Mouse (Mus musculus): Measurements from ENCODE around the gene Ankrd66.
"Not testable (repeated sequence)": the region's sequence is repeated elsewhere in the genome, so short reads cannot be mapped to it uniquely, and the experiment has no call there.

The Ankrd66 gene

GRCm38 (mm10) chr17:43534362-43535222 is 8.8 kb downstream of the Ankrd66 start:
- DNase-seq, result peak in 1 of 2 experiments; percentile 14

- DNase-seq, result no peak
Measured at GRCm38 (mm10) chr17:43531192-43531591, 12.2 kb downstream of the Ankrd66 start.

- DNase-seq, result no peak
Measured at GRCm38 (mm10) chr17:43530507-43530906, 12.9 kb downstream of the Ankrd66 start.

- no peak for DNase-seq
Measured at GRCm38 (mm10) chr17:43520166-43520565, 23.3 kb downstream of the Ankrd66 start.

- DNase-seq, result peak; percentile 48 to 66
Measured at GRCm38 (mm10) chr17:43518644-43519409, 24.6 kb downstream of the Ankrd66 start.

- no peak for DNase-seq
Measured at GRCm38 (mm10) chr17:43510782-43511181, 32.7 kb downstream of the Ankrd66 start.

GRCm38 (mm10) chr17:43504594-43504934 is 38.9 kb downstream of the Ankrd66 start:
- DNase-seq, result no peak

GRCm38 (mm10) chr17:43503861-43504593 is 39.4 kb downstream of the Ankrd66 start:
- no peak for DNase-seq

- DNase-seq, result no peak
Measured at GRCm38 (mm10) chr17:43502592-43502991, 40.8 kb downstream of the Ankrd66 start, which contains the start of gene Mep1a. Mep1a (minus strand) TSS chr17:43502812.

- no peak for DNase-seq
Measured at GRCm38 (mm10) chr17:43501631-43502030, 41.8 kb downstream of the Ankrd66 start.

- DNase-seq, result no peak
Measured at GRCm38 (mm10) chr17:43501223-43501622, 42.2 kb downstream of the Ankrd66 start.

- DNase-seq, result no peak
Measured at GRCm38 (mm10) chr17:43500513-43500912, 42.9 kb downstream of the Ankrd66 start.

- no peak for DNase-seq
Measured at GRCm38 (mm10) chr17:43497521-43497920, 45.9 kb downstream of the Ankrd66 start.

- DNase-seq, result no peak
Measured at GRCm38 (mm10) chr17:43495502-43495901, 47.9 kb downstream of the Ankrd66 start.

- DNase-seq, result not testable (repeated sequence)
Measured at GRCm38 (mm10) chr17:43490371-43490770, 53.1 kb downstream of the Ankrd66 start.

GRCm38 (mm10) chr17:43488439-43489151 is 54.8 kb downstream of the Ankrd66 start:
- DNase-seq, result no peak

GRCm38 (mm10) chr17:43485982-43486381 is 57.5 kb downstream of the Ankrd66 start:
- DNase-seq, result no peak

Measured in cerebellum, adult 18-20 months (tissue).